Mouse (Mus musculus) right cerebral cortex, adult 2 months (tissue): Measurements from ENCODE around the gene Wdr59.

ENCODE experiments used
- DNase-seq, 2 experiments: peaks; one replicate each; pipeline ENCODE4 v3.0.0; 2021 to 2022; ENCODE audit warnings: low spot score in 2 of 2

Wdr59 gene

GRCm38 (mm10) chr8:111492508-111492907 lies 29.4 kb downstream of the Wdr59 start:
- DNase-seq: no peak

- no peak for DNase-seq
Measured at GRCm38 (mm10) chr8:111491191-111491590, 30.7 kb downstream of the Wdr59 start.

- DNase-seq: no peak
Measured at GRCm38 (mm10) chr8:111490034-111490591, 31.8 kb downstream of the Wdr59 start.

GRCm38 (mm10) chr8:111480691-111481090 lies 41.2 kb downstream of the Wdr59 start:
- DNase-seq: no peak

GRCm38 (mm10) chr8:111477761-111478465 lies 44.0 kb downstream of the Wdr59 start:
- no peak for DNase-seq

- peak in 1 of 2 experiments; percentile 29 for DNase-seq
Measured at GRCm38 (mm10) chr8:111471526-111472081, 50.3 kb downstream of the Wdr59 start.

GRCm38 (mm10) chr8:111469013-111469412 lies 52.9 kb downstream of the Wdr59 start:
- no peak for DNase-seq

- DNase-seq: no peak
Measured at GRCm38 (mm10) chr8:111465341-111465740, 56.6 kb downstream of the Wdr59 start.

- DNase-seq: no peak
Measured at GRCm38 (mm10) chr8:111464526-111464925, 57.4 kb downstream of the Wdr59 start.

GRCm38 (mm10) chr8:111449671-111450070 lies 72.2 kb downstream of the Wdr59 start:
- DNase-seq: no peak

GRCm38 (mm10) chr8:111445960-111446660 lies 75.8 kb downstream of the Wdr59 start:
- no peak for DNase-seq

- no peak for DNase-seq
Measured at GRCm38 (mm10) chr8:111445558-111445957, 76.3 kb downstream of the Wdr59 start.

- DNase-seq: no peak
Measured at GRCm38 (mm10) chr8:111444245-111444644, 77.6 kb downstream of the Wdr59 start.

- peak; percentile 91 for DNase-seq
Measured at GRCm38 (mm10) chr8:111439189-111439588, 82.7 kb downstream of the Wdr59 start.

- DNase-seq: no peak
Measured at GRCm38 (mm10) chr8:111435071-111435828, 86.6 kb downstream of the Wdr59 start.

- no peak for DNase-seq
Measured at GRCm38 (mm10) chr8:111424646-111425045, 97.2 kb downstream of the Wdr59 start.

GRCm38 (mm10) chr8:111424181-111424580 lies 97.7 kb downstream of the Wdr59 start:
- DNase-seq: no peak

- no peak for DNase-seq
Measured at GRCm38 (mm10) chr8:111422614-111423013, 99.3 kb downstream of the Wdr59 start.

GRCm38 (mm10) chr8:111419171-111419570 lies 102.7 kb downstream of the Wdr59 start:
- DNase-seq: no peak

- DNase-seq: peak in 1 of 2 experiments; percentile 14
Measured at GRCm38 (mm10) chr8:111418601-111419000, 103.3 kb downstream of the Wdr59 start.

- DNase-seq: no peak
Measured at GRCm38 (mm10) chr8:111417222-111417621, 104.7 kb downstream of the Wdr59 start.

- peak in 1 of 2 experiments; percentile 12 for DNase-seq
Measured at GRCm38 (mm10) chr8:111403391-111403790, 118.5 kb downstream of the Wdr59 start.
